Mouse (Mus musculus): Measurements from ENCODE around the gene Dpp7. TPM values are rescaled to one million over a fixed set of nuclear protein-coding genes. Genes with fewer than 3 reads are reported as not detected.

Dpp7 gene
- polyA plus RNA-seq, 1 experiment = not detected

DNA sequence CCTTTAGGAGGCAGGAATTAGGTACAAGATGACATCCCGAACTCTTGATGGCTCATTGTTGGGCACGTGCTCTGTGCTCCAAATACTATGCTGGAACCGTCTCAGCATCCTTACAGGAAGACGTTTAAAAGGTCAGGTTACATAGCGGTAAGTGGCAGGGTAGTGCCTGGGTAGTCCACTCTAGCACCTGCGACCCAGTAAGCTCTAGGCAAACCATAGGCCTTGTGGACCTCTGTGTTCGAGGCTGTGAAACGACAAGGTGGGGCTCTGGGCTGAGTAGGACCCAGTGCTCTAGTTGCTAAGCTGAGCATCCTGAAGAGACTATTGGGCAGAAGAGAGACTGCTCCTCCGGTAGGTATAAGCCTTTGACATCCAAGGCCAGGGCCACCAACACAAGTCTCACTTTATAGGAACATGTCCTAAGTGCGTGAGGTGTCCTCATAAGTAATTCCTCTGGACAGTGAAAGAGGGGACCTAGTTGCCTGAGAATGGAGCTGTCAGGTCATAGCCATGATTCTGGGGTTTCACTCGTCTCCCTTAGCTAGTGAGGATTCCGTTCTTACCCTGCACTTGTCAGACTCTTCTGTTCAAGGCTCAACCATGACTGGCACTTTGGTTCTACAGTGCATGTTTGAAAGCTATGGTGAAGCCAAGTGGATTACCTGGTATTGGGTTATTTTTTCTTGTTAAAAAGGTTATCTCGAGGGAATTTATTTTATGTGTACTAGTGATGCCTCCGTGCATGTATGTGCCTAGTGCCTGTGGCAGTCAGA is 50.4 kb downstream of the Dpp7 start:
- no peak for TF ChIP-seq CTCF (IDR thresholded peaks at IDR 0.05; ENCODE audit: insufficient read depth, low read depth, low read length)
- TF ChIP-seq POLR2A (IDR thresholded peaks at IDR 0.05; ENCODE audit: insufficient read depth, low read depth, low read length) = no peak
- Histone ChIP-seq H3K4me3 (ENCODE audit: insufficient read depth, low read depth, low read length) (no peak overlapping the region), H3K27ac (ENCODE audit: insufficient read depth, low read depth, low read length) (no peak overlapping the region), H3K4me1 (ENCODE audit: control insufficient read depth, insufficient read depth, low read length) (peaks cover 13% of the 10 kb centered on the region)
- 46% methylated on average over 14 of the region's 14 CpGs for WGBS

DNA sequence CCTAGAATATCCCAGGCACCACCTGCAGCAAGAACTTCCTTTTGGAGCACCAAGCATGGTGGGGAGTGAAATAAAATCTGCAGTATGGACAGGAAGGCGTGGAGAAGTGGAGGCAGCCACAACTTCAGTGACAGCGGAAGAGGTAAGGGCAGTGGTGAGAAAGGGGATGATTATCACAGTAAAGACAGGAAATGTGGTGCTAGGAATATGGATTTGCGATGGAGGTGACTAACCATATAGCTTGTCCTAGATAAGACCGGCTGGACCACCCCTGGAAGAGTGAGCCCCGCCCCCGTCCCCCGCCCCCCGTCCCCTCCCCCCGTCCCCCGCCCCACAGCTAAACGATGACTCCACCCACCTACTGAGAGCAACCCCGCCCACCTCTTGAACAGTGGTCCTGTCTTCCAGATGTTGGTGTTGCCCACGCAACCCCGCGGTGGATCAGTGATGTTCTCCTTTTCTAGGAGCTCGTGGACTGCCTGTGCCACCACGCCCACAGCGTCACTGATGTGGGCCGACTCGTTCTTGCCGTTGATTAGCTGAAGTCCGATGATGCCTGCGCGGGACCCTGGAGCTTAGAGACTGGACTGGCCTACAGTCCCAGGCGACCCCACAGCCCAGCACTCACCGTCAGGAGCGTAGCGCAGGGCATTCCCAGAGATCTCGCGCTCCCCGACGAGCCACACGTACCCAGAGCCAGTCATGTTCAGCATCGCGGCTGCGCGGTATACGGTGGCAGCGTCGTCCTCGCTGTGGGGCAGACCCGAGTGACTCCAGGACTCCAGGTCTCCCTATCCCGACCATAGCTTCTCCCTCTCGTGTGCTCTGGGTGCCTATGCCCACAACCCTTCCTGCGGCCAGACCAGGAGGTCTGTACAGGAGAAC is 51.3 kb downstream of the Dpp7 start:
- Histone ChIP-seq H3K4me3 (ENCODE audit: insufficient read depth, low read depth, low read length) (peak overlapping the region; percentile 19), H3K4me1 (ENCODE audit: control insufficient read depth, insufficient read depth, low read length) (peaks cover 9% of the 10 kb centered on the region), H3K27ac (ENCODE audit: insufficient read depth, low read depth, low read length) (no peak overlapping the region)
- 8% methylated on average over 45 of the region's 45 CpGs for WGBS
- TF ChIP-seq CTCF (IDR thresholded peaks at IDR 0.05; ENCODE audit: insufficient read depth, low read depth, low read length) (no peak), POLR2A (IDR thresholded peaks at IDR 0.05; ENCODE audit: insufficient read depth, low read depth, low read length) (no peak)

DNA sequence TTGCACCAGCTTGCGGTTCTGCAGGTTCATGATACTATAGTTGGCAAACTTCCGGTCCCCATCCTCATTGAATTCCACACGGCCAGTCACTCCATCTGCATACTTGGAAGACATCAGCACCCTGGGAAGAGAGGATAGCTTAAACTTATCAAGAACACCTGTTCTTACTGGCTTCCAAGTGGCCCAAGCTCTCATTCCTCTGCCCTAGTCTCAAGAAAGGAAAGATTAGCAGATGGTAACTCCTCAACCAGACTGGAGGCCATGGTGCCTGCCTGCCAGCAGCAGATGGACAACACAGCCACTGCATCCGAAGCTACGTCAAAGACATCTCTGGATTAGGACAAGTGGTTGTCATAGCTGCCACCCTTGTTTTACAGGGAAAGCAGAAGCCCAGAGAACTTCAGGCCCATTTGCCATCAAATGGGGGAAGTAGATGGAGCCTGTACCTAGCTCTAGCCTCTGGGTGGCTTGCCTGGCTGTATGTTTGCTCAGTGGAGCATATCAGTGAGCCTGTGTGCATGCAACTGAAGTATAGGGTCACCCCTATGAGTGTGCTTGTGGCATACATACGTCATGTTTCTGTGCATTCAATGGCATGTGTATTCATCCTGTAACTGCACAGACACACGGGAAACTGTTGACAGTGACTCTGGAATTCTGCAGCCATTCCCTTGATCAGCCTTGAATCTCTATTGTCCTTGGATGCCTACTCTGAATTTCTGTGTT is 52.1 kb downstream of the Dpp7 start:
- Histone ChIP-seq H3K4me3 (ENCODE audit: insufficient read depth, low read depth, low read length) (no peak overlapping the region), H3K27ac (ENCODE audit: insufficient read depth, low read depth, low read length) (no peak overlapping the region), H3K4me1 (ENCODE audit: control insufficient read depth, insufficient read depth, low read length) (peaks cover 9% of the 10 kb centered on the region)
- TF ChIP-seq POLR2A (IDR thresholded peaks at IDR 0.05; ENCODE audit: insufficient read depth, low read depth, low read length) = no peak
- no peak for TF ChIP-seq CTCF (IDR thresholded peaks at IDR 0.05; ENCODE audit: insufficient read depth, low read depth, low read length)
- WGBS = 66% methylated on average over 7 of the region's 7 CpGs

GRCm38 (mm10) chr2:25303452-25303851 is 52.7 kb downstream of the Dpp7 start:
- Histone ChIP-seq H3K4me1 (ENCODE audit: control insufficient read depth, insufficient read depth, low read length) (peaks cover 9% of the 10 kb centered on the region), H3K4me3 (ENCODE audit: insufficient read depth, low read depth, low read length) (no peak overlapping the region), H3K27ac (ENCODE audit: insufficient read depth, low read depth, low read length) (no peak overlapping the region)
- WGBS = 74% methylated on average over 3 of the region's 3 CpGs
- TF ChIP-seq CTCF (IDR thresholded peaks at IDR 0.05; ENCODE audit: insufficient read depth, low read depth, low read length) (no peak), POLR2A (IDR thresholded peaks at IDR 0.05; ENCODE audit: insufficient read depth, low read depth, low read length) (no peak)

Other genes with a start within 250 kb of the Dpp7 start
- not detected in 2 replicates for gene Nrarp, start 175.6 kb downstream of the Dpp7 start, polyA plus RNA-seq (2012; ENCODE audit: insufficient read depth, insufficient read length, low replicate concordance, missing spikeins)
- gene Tor4a, start 159.5 kb downstream of the Dpp7 start, polyA plus RNA-seq (2012; ENCODE audit: insufficient read depth, insufficient read length, low replicate concordance, missing spikeins) = not detected in 2 replicates
- gene Nelfb, start 144.9 kb downstream of the Dpp7 start, polyA plus RNA-seq (2012; ENCODE audit: insufficient read depth, insufficient read length, low replicate concordance, missing spikeins) = not detected in 2 replicates
- gene Stpg3, start 141.7 kb downstream of the Dpp7 start, polyA plus RNA-seq (2012; ENCODE audit: insufficient read depth, insufficient read length, low replicate concordance, missing spikeins) = not detected in 2 replicates
- not detected in 2 replicates for gene Fam166a, start 137.6 kb downstream of the Dpp7 start, polyA plus RNA-seq (2012; ENCODE audit: insufficient read depth, insufficient read length, low replicate concordance, missing spikeins)
- gene Tubb4b, start 131.7 kb downstream of the Dpp7 start, polyA plus RNA-seq (2012; ENCODE audit: insufficient read depth, insufficient read length, low replicate concordance, missing spikeins) = 193 TPM in 1 of 2 replicates, not detected in the other
- not detected in 2 replicates for gene Slc34a3, start 122.0 kb downstream of the Dpp7 start, polyA plus RNA-seq (2012; ENCODE audit: insufficient read depth, insufficient read length, low replicate concordance, missing spikeins)
- not detected in 2 replicates for gene Rnf224, start 119.6 kb downstream of the Dpp7 start, polyA plus RNA-seq (2012; ENCODE audit: insufficient read depth, insufficient read length, low replicate concordance, missing spikeins)
- gene Rnf208, start 114.1 kb downstream of the Dpp7 start, polyA plus RNA-seq (2012; ENCODE audit: insufficient read depth, insufficient read length, low replicate concordance, missing spikeins) = not detected in 2 replicates
- not detected in 2 replicates for gene Cysrt1, start 113.9 kb downstream of the Dpp7 start, polyA plus RNA-seq (2012; ENCODE audit: insufficient read depth, insufficient read length, low replicate concordance, missing spikeins)
- gene AL732309.1, start 109.5 kb downstream of the Dpp7 start, polyA plus RNA-seq (2012; ENCODE audit: insufficient read depth, insufficient read length, low replicate concordance, missing spikeins) = not detected in 2 replicates
- gene Tmem203, start 100.9 kb downstream of the Dpp7 start, polyA plus RNA-seq (2012; ENCODE audit: insufficient read depth, insufficient read length, low replicate concordance, missing spikeins) = not detected in 2 replicates
- not detected in 2 replicates for gene Tprn, start 93.7 kb downstream of the Dpp7 start, polyA plus RNA-seq (2012; ENCODE audit: insufficient read depth, insufficient read length, low replicate concordance, missing spikeins)
- not detected in 2 replicates for gene Ssna1, start 83.9 kb downstream of the Dpp7 start, polyA plus RNA-seq (2012; ENCODE audit: insufficient read depth, insufficient read length, low replicate concordance, missing spikeins)
- not detected in 2 replicates for gene Anapc2, start 83.9 kb downstream of the Dpp7 start, polyA plus RNA-seq (2012; ENCODE audit: insufficient read depth, insufficient read length, low replicate concordance, missing spikeins)
- gene Tmem210, start 68.2 kb downstream of the Dpp7 start, polyA plus RNA-seq (2012; ENCODE audit: insufficient read depth, insufficient read length, low replicate concordance, missing spikeins) = not detected in 2 replicates
- not detected in 2 replicates for gene Lrrc26, start 66.4 kb downstream of the Dpp7 start, polyA plus RNA-seq (2012; ENCODE audit: insufficient read depth, insufficient read length, low replicate concordance, missing spikeins)
- 199 and 286 TPM in 2 replicates for gene Grin1, start 37.2 kb downstream of the Dpp7 start, polyA plus RNA-seq (2012; ENCODE audit: insufficient read depth, insufficient read length, low replicate concordance, missing spikeins)
- not detected in 2 replicates for gene Man1b1, start 24.0 kb downstream of the Dpp7 start, polyA plus RNA-seq (2012; ENCODE audit: insufficient read depth, insufficient read length, low replicate concordance, missing spikeins)
- not detected in 2 replicates for gene Uap1l1, start 9.3 kb upstream of the Dpp7 start, polyA plus RNA-seq (2012; ENCODE audit: insufficient read depth, insufficient read length, low replicate concordance, missing spikeins)
- gene Sapcd2, start 16.0 kb upstream of the Dpp7 start, polyA plus RNA-seq (2012; ENCODE audit: insufficient read depth, insufficient read length, low replicate concordance, missing spikeins) = not detected in 2 replicates
- not detected in 2 replicates for gene Entpd2, start 39.5 kb upstream of the Dpp7 start, polyA plus RNA-seq (2012; ENCODE audit: insufficient read depth, insufficient read length, low replicate concordance, missing spikeins)
- gene Npdc1, start 43.0 kb upstream of the Dpp7 start, polyA plus RNA-seq (2012; ENCODE audit: insufficient read depth, insufficient read length, low replicate concordance, missing spikeins) = not detected in 2 replicates
- gene Fut7, start 66.9 kb upstream of the Dpp7 start, polyA plus RNA-seq (2012; ENCODE audit: insufficient read depth, insufficient read length, low replicate concordance, missing spikeins) = not detected in 2 replicates
- not detected in 2 replicates for gene Abca2, start 72.3 kb upstream of the Dpp7 start, polyA plus RNA-seq (2012; ENCODE audit: insufficient read depth, insufficient read length, low replicate concordance, missing spikeins)
- gene Clic3, start 100.5 kb upstream of the Dpp7 start, polyA plus RNA-seq (2012; ENCODE audit: insufficient read depth, insufficient read length, low replicate concordance, missing spikeins) = not detected in 2 replicates
- gene Paxx, start 104.7 kb upstream of the Dpp7 start, polyA plus RNA-seq (2012; ENCODE audit: insufficient read depth, insufficient read length, low replicate concordance, missing spikeins) = not detected in 2 replicates
- gene Ptgds, start 113.7 kb upstream of the Dpp7 start, polyA plus RNA-seq (2012; ENCODE audit: insufficient read depth, insufficient read length, low replicate concordance, missing spikeins) = 758 and 1,988 TPM in 2 replicates
- gene Lcn12, start 137.6 kb upstream of the Dpp7 start, polyA plus RNA-seq (2012; ENCODE audit: insufficient read depth, insufficient read length, low replicate concordance, missing spikeins) = not detected in 2 replicates
- gene Fbxw5, start 144.4 kb upstream of the Dpp7 start, polyA plus RNA-seq (2012; ENCODE audit: insufficient read depth, insufficient read length, low replicate concordance, missing spikeins) = 706 TPM in 1 of 2 replicates, not detected in the other
- not detected in 2 replicates for gene C8g, start 145.4 kb upstream of the Dpp7 start, polyA plus RNA-seq (2012; ENCODE audit: insufficient read depth, insufficient read length, low replicate concordance, missing spikeins)
- not detected in 2 replicates for gene Traf2, start 190.6 kb upstream of the Dpp7 start, polyA plus RNA-seq (2012; ENCODE audit: insufficient read depth, insufficient read length, low replicate concordance, missing spikeins)
- not detected in 2 replicates for gene Edf1, start 201.5 kb upstream of the Dpp7 start, polyA plus RNA-seq (2012; ENCODE audit: insufficient read depth, insufficient read length, low replicate concordance, missing spikeins)
- not detected in 2 replicates for gene Mamdc4, start 218.5 kb upstream of the Dpp7 start, polyA plus RNA-seq (2012; ENCODE audit: insufficient read depth, insufficient read length, low replicate concordance, missing spikeins)
- gene Phpt1, start 218.9 kb upstream of the Dpp7 start, polyA plus RNA-seq (2012; ENCODE audit: insufficient read depth, insufficient read length, low replicate concordance, missing spikeins) = not detected in 2 replicates
- gene Ajm1, start 225.4 kb upstream of the Dpp7 start, polyA plus RNA-seq (2012; ENCODE audit: insufficient read depth, insufficient read length, low replicate concordance, missing spikeins) = not detected in 2 replicates